Mouse (Mus musculus) MEL (cell line): ENCODE results near the gene Vopp1. TPM values are rescaled to one million over a fixed set of nuclear protein-coding genes. Genes with fewer than 3 reads are reported as not detected.

Experiments
- DNase-seq: peaks from one replicate; pipeline ENCODE4 v3.0.0; 2011; ENCODE audit warnings: low read depth, low spot score
- H3K27ac ChIP-seq: 2 replicates; pipeline ENCODE4 v1.5.1; 2012; ENCODE audit warnings: low read depth, mild to moderate bottlenecking, control low read depth, low read length, moderate library complexity; ENCODE audit not compliant: control insufficient read depth
- H3K27me3 ChIP-seq, 2 experiments: fragments of 150-350 bp in 1 of 2; sonication (generic) in 1 of 2; 2 replicates each; pipeline ENCODE4 v1.6.1; 2012; ENCODE audit warnings: low read length in 2 of 2, mild to moderate bottlenecking in 2 of 2, improper control_type of control experiment in 1 of 2, moderate library complexity in 1 of 2; ENCODE audit not compliant: insufficient read depth in 2 of 2, control insufficient read depth in 1 of 2
- H3K36me3 ChIP-seq, 2 experiments: 2 replicates each; pipeline ENCODE4 v1.6.1; 2012 to 2014; ENCODE audit warnings: low read length in 2 of 2, improper control_type of control experiment in 1 of 2, inconsistent platforms in 1 of 2, mild to moderate bottlenecking in 1 of 2; ENCODE audit not compliant: insufficient read depth in 2 of 2, control insufficient read depth in 1 of 2
- H3K4me1 ChIP-seq, 2 experiments: fragments of 150-350 bp in 1 of 2; sonication (generic) in 1 of 2; 2 replicates each; pipeline ENCODE4 v1.6.1; 2012; ENCODE audit warnings: low read length in 2 of 2, improper control_type of control experiment in 1 of 2, mild to moderate bottlenecking in 1 of 2; ENCODE audit not compliant: insufficient read depth in 2 of 2, control insufficient read depth in 1 of 2
- H3K4me3 ChIP-seq, 2 experiments: fragments of 150-350 bp in 1 of 2; sonication (generic) in 1 of 2; 2 replicates each; pipeline ENCODE4 v1.5.1; 2012; ENCODE audit warnings: low read depth in 2 of 2, low read length in 2 of 2, mild to moderate bottlenecking in 2 of 2, moderate library complexity in 2 of 2, control low read depth in 1 of 2, improper control_type of control experiment in 1 of 2; ENCODE audit not compliant: control insufficient read depth in 1 of 2, insufficient read depth in 1 of 2
- H3K79me2 ChIP-seq: 2 replicates; pipeline ENCODE4 v1.6.1; 2012; ENCODE audit warnings: mild to moderate bottlenecking, low read length, moderate library complexity; ENCODE audit not compliant: control insufficient read depth, poor library complexity, insufficient read depth
- H3K9ac ChIP-seq: 2 replicates; pipeline ENCODE4 v1.6.1; 2012; ENCODE audit warnings: low read depth, mild to moderate bottlenecking, control low read depth, low read length, moderate library complexity; ENCODE audit not compliant: control insufficient read depth, poor library complexity, severe bottlenecking
- H3K9me3 ChIP-seq: fragments of 150-350 bp; sonication (generic); replicated peaks from 2 replicates; pipeline ENCODE4 v1.6.1; 2012; ENCODE audit warnings: mild to moderate bottlenecking, low read length, improper control_type of control experiment, moderate library complexity; ENCODE audit not compliant: insufficient read depth
- CHD1 ChIP-seq: IDR thresholded peaks from 2 replicates; pipeline ENCODE4 v1.6.1; 2012; ENCODE audit warnings: low read depth, mild to moderate bottlenecking, inconsistent platforms, low read length, improper control_type of control experiment
- CTCF ChIP-seq, 3 experiments: IDR thresholded peaks in 2 of 3; conservative IDR thresholded peaks in 1 of 3; 2 replicates each; pipeline ENCODE4 v1.5.1; 2011 to 2012; ENCODE audit warnings: low read length in 3 of 3, low read depth in 2 of 3, mild to moderate bottlenecking in 2 of 3, improper control_type of control experiment in 1 of 3, inconsistent platforms in 1 of 3, mixed read lengths in 1 of 3, moderate library complexity in 1 of 3; ENCODE audit not compliant: control insufficient read depth in 1 of 3, insufficient read depth in 1 of 3, poor library complexity in 1 of 3, severe bottlenecking in 1 of 3
- E2F4 ChIP-seq: IDR thresholded peaks from 2 replicates; pipeline ENCODE4 v1.6.1; 2011; ENCODE audit warnings: low read depth, low read length, improper control_type of control experiment, borderline replicate concordance
- ELF1 ChIP-seq: IDR thresholded peaks from 2 replicates; pipeline ENCODE4 v1.6.1; 2014; ENCODE audit warnings: low read depth, mild to moderate bottlenecking, inconsistent platforms, low read length, improper control_type of control experiment, moderate library complexity
- EP300 ChIP-seq, 2 experiments: IDR thresholded peaks; 2 replicates each; pipeline ENCODE4 v1.6.1; 2011; ENCODE audit warnings: improper control_type of control experiment in 2 of 2, low read length in 2 of 2, low read depth in 1 of 2, mild to moderate bottlenecking in 1 of 2
- ETS1 ChIP-seq: IDR thresholded peaks from 2 replicates; pipeline ENCODE4 v1.6.1; 2012; ENCODE audit warnings: low read depth, mild to moderate bottlenecking, inconsistent platforms, low read length, improper control_type of control experiment, moderate library complexity
- GABPA ChIP-seq: IDR thresholded peaks from 2 replicates; pipeline ENCODE4 v1.6.1; 2012; ENCODE audit warnings: low read depth, mild to moderate bottlenecking, inconsistent platforms, low read length, improper control_type of control experiment, moderate library complexity
- HCFC1 ChIP-seq: IDR thresholded peaks from 2 replicates; pipeline ENCODE4 v1.6.1; 2012; ENCODE audit warnings: low read depth, mild to moderate bottlenecking, inconsistent platforms, low read length, improper control_type of control experiment, moderate library complexity
- KAT2A ChIP-seq: conservative IDR thresholded peaks from 2 replicates; pipeline ENCODE4 v1.6.1; 2012; ENCODE audit warnings: low read depth, low read length, improper control_type of control experiment, inconsistent platforms
- MAX ChIP-seq: IDR thresholded peaks from 2 replicates; pipeline ENCODE4 v1.6.1; 2011; ENCODE audit warnings: low read length, improper control_type of control experiment
- NELFE ChIP-seq: IDR thresholded peaks from 2 replicates; pipeline ENCODE4 v1.6.1; 2011; ENCODE audit warnings: low read depth, low read length, improper control_type of control experiment
- POLR2A ChIP-seq, 2 experiments: IDR thresholded peaks; 2 replicates each; pipeline ENCODE4 v1.6.1; 2011 to 2012; ENCODE audit warnings: low read length in 2 of 2, mild to moderate bottlenecking in 2 of 2, control low read depth in 1 of 2, improper control_type of control experiment in 1 of 2, low read depth in 1 of 2, moderate library complexity in 1 of 2; ENCODE audit not compliant: control insufficient read depth in 1 of 2, insufficient read depth in 1 of 2, poor library complexity in 1 of 2
- SIN3A ChIP-seq: IDR thresholded peaks from 2 replicates; pipeline ENCODE4 v1.6.1; 2012; ENCODE audit warnings: low read length, improper control_type of control experiment, inconsistent platforms
- SMC3 ChIP-seq: IDR thresholded peaks from 2 replicates; pipeline ENCODE4 v1.6.1; 2011; ENCODE audit warnings: low read depth, low read length, improper control_type of control experiment
- TBP ChIP-seq: IDR thresholded peaks from 2 replicates; pipeline ENCODE4 v1.8.0; 2011; ENCODE audit warnings: low read depth, low read length, improper control_type of control experiment
- TCF12 ChIP-seq: IDR thresholded peaks from 2 replicates; pipeline ENCODE4 v1.6.1; 2014; ENCODE audit warnings: low read depth, mild to moderate bottlenecking, inconsistent platforms, low read length, improper control_type of control experiment, moderate library complexity
- polyA plus RNA-seq, 2 experiments: library from polyadenylated mRNA; stranded (reverse) in 1 of 2; unstranded in 1 of 2; fragments of >175 nt in 1 of 2; fragments of >200 nt in 1 of 2; gene quantifications; 2 replicates each; pipeline versions ENCODE4 v1.2.1 to v1.2.4; 2012; ENCODE audit warnings: low replicate concordance in 2 of 2, low read depth in 1 of 2; ENCODE audit not compliant: insufficient read length in 2 of 2, insufficient read depth in 1 of 2, missing spikeins in 1 of 2
- total RNA-seq: library from RNA; depleted of rRNA; stranded (reverse); fragments of 300-350 nt; gene quantifications from 2 replicates; pipeline ENCODE4 v1.2.3, GENCODE M21; 2012; rRNA removed

Vopp1 gene
- total RNA-seq (12.1 and 17.0 TPM in 2 replicates), polyA plus RNA-seq (10 to 100 TPM in 1 of 2 experiments, not detected in 1; 14.2 TPM)

DNA sequence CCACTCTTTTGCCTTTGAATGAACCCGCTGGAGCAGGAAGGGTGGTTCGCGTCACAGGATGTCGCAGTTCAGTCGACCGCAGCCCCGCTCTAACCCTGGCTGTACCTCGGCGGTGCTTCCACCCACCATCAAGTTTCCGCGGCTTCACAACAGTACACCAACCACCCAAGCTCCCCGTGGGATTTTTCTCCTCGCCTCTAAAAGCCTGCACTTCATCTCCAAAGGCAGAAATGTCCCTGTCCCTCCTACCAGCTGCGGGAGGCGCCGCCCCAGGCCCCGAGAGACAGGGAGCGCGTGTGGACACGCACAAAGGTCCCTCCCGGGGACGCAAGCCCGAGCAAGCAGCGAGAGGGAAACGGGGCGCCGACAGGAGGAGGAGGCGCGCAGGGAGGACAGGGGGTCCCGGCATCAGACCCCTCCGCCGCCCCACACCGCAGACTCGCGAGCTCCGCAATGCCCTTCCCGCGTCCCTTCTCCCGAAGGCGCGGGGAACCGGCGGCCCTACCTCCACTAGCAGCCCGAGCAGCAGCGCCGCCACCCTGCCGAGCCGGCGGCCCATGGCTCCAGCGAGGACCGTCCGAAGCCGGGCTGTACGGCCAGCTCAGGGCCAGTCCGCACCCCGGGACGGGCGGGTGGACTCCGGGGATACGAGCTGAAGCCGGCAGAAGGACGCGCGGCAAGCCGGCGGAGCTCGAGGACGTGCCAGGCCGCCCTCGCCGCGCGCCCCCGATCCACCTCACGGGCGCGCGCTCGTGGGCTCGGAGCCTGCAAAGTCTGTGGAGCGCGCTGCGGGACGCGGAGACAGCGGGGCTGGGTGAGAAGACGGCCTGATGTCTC lies at the start of gene Vopp1:
TSS of gene Vopp1 (minus strand) at position 738 of the 837 bp plus-strand sequence.
- peak within 1 kb of the TSS; percentile 87 to 100 for H3K4me3 ChIP-seq
- DNase-seq, result peak; percentile 78
- peaks cover 6% of the 10 kb centered on the region for H3K79me2 ChIP-seq
- peak within 1 kb of the TSS; percentile 86 for H3K9ac ChIP-seq
- H3K4me1 ChIP-seq, result peaks cover 7 to 10% of the 10 kb centered on the region in 2 experiments
- H3K9me3 ChIP-seq, result no peaks in the 10 kb centered on the region
- no peaks in the 10 kb centered on the region for H3K27me3 ChIP-seq
- peaks cover 0 to 14% of the 10 kb centered on the region in 2 experiments; a peak in 2 of 4 replicates for H3K36me3 ChIP-seq
- TF ChIP-seq ELF1 (0 out of 2 replicates have a peak, but pooled peaks have one; percentile 27), EP300 (IDR thresholded peaks at IDR 0.05; ENCODE audit: low read depth in 1 of 2, low read length in 2 of 2) (no peak), SIN3A (0 out of 2 replicates have a peak, but pooled peaks have one; percentile 27), NELFE (peak; percentile 46; the same call in 1 of the 2 replicates), SMC3 (0 out of 2 replicates have a peak, but pooled peaks have one; percentile 1), KAT2A (no peak), TBP (0 out of 2 replicates have a peak, but pooled peaks have one; percentile 36), TCF12 (0 out of 2 replicates have a peak, but pooled peaks have one; percentile 13), GABPA (no peak), ETS1 (0 out of 2 replicates have a peak, but pooled peaks have one; percentile 15), E2F4 (0 out of 2 replicates have a peak, but pooled peaks have one; percentile 44), CHD1 (no peak), HCFC1 (peak; percentile 50; the same call in 1 of the 2 replicates), MAX (peak; percentile 13), POLR2A (IDR thresholded peaks at IDR 0.05; ENCODE audit: control insufficient read depth in 1 of 2, insufficient read depth in 1 of 2, low read depth in 1 of 2, low read length in 2 of 2, poor library complexity in 1 of 2) (peak; percentile 40 to 51; a peak in 3 of 4 replicates), CTCF (IDR thresholded peaks at IDR 0.05 in 2 of 3, conservative IDR thresholded peaks at IDR 0.05 in 1 of 3; ENCODE audit: control insufficient read depth in 1 of 3, insufficient read depth in 1 of 3, low read depth in 2 of 3, low read length in 3 of 3, poor library complexity in 1 of 3, severe bottlenecking in 1 of 3) (0 out of 6 replicates have a peak, but pooled peaks of 1 of the 3 experiments have one; percentile 8)
- no peak within 1 kb of the TSS; the same call in 1 of the 2 replicates for H3K27ac ChIP-seq
